Mouse (Mus musculus): Measurements from ENCODE around the gene Gpr39. TPM values are rescaled to one million over a fixed set of nuclear protein-coding genes. Genes with fewer than 3 reads are reported as not detected.

Gene Gpr39
- polyA plus RNA-seq, 1 experiment from 2014 or later: 0.06 TPM

Other genes with a start within 250 kb of the Gpr39 start
- 227 and 229 TPM in 2 replicates for gene Actr3, start 241.3 kb upstream of the Gpr39 start, polyA plus RNA-seq (2016; fragmentation: Nextera tagmentation; extraction: Ambion mirVana)
- gene Slc35f5, start 116.4 kb upstream of the Gpr39 start, polyA plus RNA-seq (2016; fragmentation: Nextera tagmentation; extraction: Ambion mirVana): 21.4 and 21.7 TPM in 2 replicates
- 3.6 and 5.0 TPM in 2 replicates for gene Lypd1, start 236.1 kb downstream of the Gpr39 start, polyA plus RNA-seq (2016; fragmentation: Nextera tagmentation; extraction: Ambion mirVana)

Measured in embryonic facial prominence, embryonic 10.5 days (tissue).